Mouse (Mus musculus) heart, postnatal 0 days (tissue): ENCODE results near the gene Thyn1.

ENCODE experiments used
- CTCF ChIP-seq: IDR thresholded peaks from 2 replicates; pipeline ENCODE4 v1.5.1; 2016; ENCODE audit warnings: antibody characterized with exemption, control low read depth, low read depth
- EP300 ChIP-seq: IDR thresholded peaks from 2 replicates; pipeline ENCODE4 v1.6.1; 2016; ENCODE audit warnings: antibody characterized with exemption, low read depth

DNA sequence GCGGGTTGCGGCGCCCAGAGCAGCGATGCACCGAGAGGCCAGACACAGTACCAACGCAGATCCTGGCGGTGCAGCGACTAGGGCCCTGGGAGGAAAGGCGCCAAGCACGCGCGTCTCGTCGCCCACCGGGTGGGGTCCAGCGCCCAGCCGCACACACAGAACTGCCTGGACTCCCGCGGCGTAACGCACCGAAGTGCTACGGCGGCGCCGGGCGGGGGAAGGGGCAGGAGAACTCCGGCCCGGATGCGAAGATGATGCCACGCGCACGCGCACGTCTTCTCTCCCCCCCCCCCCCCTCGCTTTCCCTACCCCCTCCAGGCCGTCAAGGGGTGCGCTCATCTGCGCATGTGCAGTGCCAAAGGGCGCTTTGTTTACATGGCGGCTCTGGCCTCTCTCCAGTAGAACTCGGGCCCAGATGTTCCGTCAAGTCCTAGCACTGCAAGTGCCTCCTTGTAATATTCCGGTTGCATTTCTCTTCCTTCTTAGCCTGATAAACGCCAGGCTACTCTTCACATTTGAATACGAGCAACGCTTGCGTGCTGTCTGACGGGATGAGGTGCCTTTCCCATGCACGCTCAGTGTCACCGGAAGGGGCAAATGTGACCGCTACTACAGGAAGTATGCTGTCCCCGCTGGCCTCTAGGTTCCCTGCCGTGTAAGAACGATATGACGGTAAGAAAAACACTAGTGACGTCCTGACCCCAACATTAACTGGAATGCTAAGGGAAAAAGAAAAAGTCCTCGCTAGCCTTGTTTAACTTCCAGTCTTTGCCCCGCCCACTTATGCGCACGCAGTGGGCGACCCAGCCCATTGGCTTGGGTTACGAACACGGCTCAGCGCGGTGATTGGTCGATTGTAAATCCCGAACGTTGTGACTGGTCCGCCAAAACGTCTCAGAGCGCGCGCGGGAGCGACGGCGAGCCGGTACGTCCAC is 30.6 kb downstream of the Thyn1 start, which contains the start of the genes Vps26b and Ncapd3:
- no peak for TF ChIP-seq CTCF
- 0 out of 2 replicates have a peak, but pooled peaks have one; percentile 36 for TF ChIP-seq EP300
